Mouse (Mus musculus): ENCODE data around the gene Col27a1.

GRCm38 (mm10) chr4:63310247-63310855 is 96.5 kb downstream of the Col27a1 start:
- TF ChIP-seq GATA1 (IDR thresholded peaks at IDR 0.05; ENCODE audit: borderline replicate concordance, low read length) (no peak), FLI1 (IDR thresholded peaks at IDR 0.05; ENCODE audit: low read length) (no peak)
